Mouse (Mus musculus) layer of hippocampus, adult 2 months (tissue): ENCODE data around the gene Zfp740. TPM values are rescaled to one million over a fixed set of nuclear protein-coding genes. Genes with fewer than 3 reads are reported as not detected.
"Not testable (repeated sequence)": the region's sequence is repeated elsewhere in the genome, so short reads cannot be mapped to it uniquely, and the experiment has no call there.

Source experiments
- DNase-seq, 2 experiments: peaks; one replicate each; pipeline ENCODE4 v3.0.0; 2022; ENCODE audit warnings: low spot score in 2 of 2
- H3K27ac ChIP-seq: fragments of 200-600 bp; 2 replicates; pipeline ENCODE4 v1.8.1; 2022
- H3K4me3 ChIP-seq: fragments of 200-600 bp; 2 replicates; pipeline ENCODE4 v1.8.1; 2022; ENCODE audit warnings: mild to moderate bottlenecking
- CTCF ChIP-seq: fragments of 200-600 bp; conservative IDR thresholded peaks from 2 replicates; pipeline ENCODE4 v1.8.1; 2022; ENCODE audit warnings: antibody characterized with exemption, mild to moderate bottlenecking, moderate library complexity
- long read RNA-seq, 2 experiments: library from polyadenylated mRNA; stranded (forward); transcript quantifications; one replicate each; pipeline ENCODE4 v2.0.0; 2021; ENCODE audit warnings: borderline mapping rate in 2 of 2
- total RNA-seq, 2 experiments: library from RNA; stranded (reverse); gene quantifications; 2 replicates each; pipeline ENCODE4 v1.2.3; 2021

The Zfp740 gene
- 10 to 100 TPM; 68.3 to 76.5 TPM for total RNA-seq
- long read RNA-seq, experiment 1, partial matches to known transcripts = 5 of 23 reads
- long read RNA-seq, experiment 1, other reads (novel, unspliced or antisense) = 16 of 23 reads
- long read RNA-seq, experiment 2, transcript Zfp740-209 (7 exons, 989 nt) = major isoform, 9 of 30 reads
- long read RNA-seq, experiment 2, partial matches to known transcripts = 4 of 30 reads
- long read RNA-seq, experiment 2, other reads (novel, unspliced or antisense) = 17 of 30 reads

DNA sequence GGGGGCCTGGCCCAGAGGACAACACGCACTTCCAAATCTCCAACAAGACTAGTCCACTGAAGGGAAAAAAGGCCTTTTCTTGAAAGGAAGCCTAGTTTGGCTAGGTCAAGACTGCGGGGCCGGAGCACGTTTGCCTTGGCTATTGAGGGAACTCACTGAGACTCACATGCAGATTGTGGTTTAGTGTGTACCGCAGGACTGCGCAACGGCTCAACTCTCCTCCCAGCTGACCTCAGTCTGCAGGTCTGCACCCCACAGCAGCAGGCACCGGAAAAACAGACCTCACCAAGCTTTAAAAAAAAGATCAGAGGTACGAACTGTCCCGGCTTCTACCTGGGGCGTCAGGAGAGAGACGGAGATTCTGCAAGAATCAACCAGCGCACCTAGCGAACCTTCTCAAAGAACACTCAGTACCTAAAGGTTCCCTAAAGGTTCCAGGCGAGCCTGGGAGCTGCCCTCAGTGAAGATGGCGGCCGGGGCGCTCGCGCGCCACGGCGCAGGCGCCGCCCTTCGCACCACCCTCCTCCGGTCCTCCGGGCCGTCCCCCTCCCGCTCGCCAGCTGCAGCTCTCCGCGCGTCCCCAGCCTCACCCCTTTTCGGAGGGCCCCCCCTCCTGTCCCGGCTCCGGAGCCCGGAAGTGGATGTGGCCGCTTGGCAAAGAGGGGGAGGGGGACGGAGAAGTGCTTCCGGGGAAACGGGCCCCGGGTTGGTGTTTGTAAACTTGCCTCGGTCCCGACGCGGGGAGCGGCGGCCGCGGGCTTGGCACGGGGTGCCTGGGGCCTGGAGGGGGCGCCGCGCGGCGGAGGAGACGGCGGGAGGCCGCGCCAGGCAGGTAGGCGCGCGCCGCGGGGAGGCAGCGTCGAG, at the start of gene Zfp740:
Zfp740 (plus strand) TSS at position 279 of the 864 bp plus-strand sequence.
- DNase-seq = peak; percentile 95 to 97
- TF ChIP-seq CTCF = 0 out of 2 replicates have a peak, but pooled peaks have one; percentile 3
- Histone ChIP-seq H3K27ac (peak within 1 kb of the TSS; percentile 99), H3K4me3 (peak within 1 kb of the TSS; percentile 82)

- TF ChIP-seq CTCF = peak; percentile 47
- H3K27ac ChIP-seq, DNase-seq, H3K4me3 ChIP-seq: not testable (repeated sequence)
Observed at GRCm38 (mm10) chr15:102155006-102155405, 48.0 kb upstream of the Zfp740 start.

DNA sequence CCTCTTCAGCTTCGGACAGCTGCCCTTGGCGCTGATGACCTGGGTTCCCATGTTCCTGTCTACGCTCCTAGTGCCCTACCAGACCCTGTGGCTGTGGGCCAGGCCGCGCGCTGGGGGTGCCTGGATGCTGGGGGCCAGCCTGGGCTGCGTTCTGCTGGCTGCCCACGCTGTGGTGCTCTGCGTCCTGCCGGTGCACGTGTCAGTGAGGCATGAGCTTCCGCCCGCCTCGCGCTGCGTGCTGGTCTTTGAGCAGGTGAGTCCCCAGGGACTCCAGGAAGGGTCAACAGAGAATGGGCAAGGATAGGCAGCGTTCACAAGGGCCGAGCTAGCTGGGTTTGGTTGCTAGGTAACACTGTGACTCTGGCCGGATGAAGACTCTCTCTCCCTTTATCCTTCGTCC, 46.2 kb upstream of the Zfp740 start:
- Histone ChIP-seq H3K4me3 (no peak overlapping the region), H3K27ac (no peak overlapping the region)
- no peak for DNase-seq
- TF ChIP-seq CTCF = no peak

DNA sequence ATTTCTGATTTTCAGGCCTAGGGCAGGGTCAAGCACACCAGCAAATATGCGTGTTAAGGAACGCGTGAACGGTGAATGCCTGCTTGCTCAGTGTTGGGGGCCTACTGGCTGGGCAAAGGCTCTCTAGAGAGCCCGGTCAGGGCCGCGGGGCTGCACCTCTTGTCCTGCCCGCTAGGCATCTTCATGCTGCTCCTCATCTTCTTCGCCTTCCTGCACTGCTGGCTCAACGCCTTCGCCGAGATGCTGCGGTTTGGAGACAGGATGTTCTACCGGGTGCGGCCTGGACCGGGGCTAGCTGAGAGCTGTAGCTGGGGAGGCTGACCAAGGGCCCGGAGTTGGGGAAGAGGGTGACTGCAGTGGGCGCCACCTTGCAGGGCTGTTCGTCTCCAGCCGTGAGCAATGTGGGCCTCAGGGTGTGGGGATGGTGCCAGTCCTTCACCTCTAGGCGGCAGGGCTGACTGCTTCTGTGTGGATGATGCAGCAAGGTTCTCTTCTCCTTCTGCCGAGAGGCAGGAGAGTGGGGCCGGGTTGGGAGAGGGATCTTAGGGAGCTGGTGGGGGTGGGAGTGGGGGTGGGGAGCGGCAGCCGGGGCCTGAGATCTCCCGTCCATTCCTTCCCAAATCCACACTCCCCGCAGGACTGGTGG, 42.5 kb upstream of the Zfp740 start:
- no peak overlapping the region for H3K4me3 ChIP-seq
- H3K27ac ChIP-seq = no peak overlapping the region
- DNase-seq = no peak
- no peak for TF ChIP-seq CTCF

DNA sequence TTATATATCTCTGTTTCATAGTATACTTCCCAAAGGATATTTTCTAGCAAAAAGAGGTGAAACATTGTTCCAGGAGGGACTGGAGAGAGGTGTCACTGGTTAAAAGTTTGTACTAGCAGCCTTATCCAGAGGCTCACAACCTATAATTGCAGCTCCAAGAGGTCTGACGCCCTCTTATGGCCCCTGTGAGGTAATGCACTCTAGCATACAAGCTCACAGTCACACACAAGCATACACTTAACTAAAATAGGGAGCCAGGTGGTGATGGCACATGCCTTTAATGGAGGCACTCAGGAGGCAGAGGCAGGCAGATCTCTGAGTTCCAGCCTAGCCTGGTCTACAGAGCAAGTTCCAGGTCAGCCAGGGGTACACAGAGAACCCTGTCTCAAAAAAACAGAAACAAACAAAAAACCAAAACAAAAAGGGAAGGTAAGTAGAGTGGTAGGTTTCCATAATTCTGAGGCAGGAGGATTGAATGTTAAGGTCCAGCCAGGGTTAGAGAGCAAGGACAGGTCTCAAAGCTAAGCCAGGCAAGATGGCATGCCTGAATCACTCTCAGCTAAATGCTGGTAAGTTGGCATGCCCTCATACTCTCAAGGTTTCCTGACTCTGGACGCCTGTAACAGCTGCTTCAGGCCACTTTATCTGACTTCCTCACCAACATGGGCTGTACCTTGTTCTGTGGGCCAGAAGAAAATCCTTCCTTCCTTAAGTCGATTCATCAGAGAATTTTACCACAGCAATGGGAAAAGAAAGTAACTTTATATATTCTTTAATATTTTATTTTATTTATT, 39.0 kb upstream of the Zfp740 start:
- TF ChIP-seq CTCF = peak; percentile 20; the same call in 1 of the 2 replicates
- no peak for DNase-seq
- Histone ChIP-seq H3K27ac (no peak overlapping the region), H3K4me3 (no peak overlapping the region)

DNA sequence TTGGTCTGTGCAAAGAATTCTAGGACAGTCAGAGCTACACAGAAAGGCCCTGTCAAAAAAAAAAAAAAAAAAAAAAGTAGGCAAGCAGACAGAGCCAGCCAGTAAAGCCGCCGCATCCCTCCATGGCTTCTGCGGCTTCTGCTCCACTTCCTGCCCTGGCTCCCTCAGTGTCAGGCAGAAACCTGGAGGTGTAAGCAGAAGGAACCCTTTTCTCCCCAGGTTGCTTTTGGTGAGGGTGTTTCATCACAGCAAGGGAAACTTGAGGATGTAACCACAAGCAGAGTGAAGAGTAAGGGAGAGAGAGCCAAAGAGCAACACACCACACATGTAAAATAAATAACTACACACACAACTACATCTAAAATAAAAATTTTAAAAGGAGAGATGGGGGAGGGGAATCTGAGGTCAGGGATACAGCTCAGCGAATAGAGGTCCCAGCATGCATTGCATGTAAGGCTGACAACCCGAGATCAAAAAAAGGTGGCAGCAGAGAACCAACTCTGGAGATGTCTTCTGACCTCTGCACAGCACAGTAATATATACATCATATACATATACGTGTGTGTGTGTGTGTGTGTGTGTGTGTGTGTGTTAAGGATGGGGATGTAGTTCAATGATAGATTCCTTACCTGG, 37.5 kb upstream of the Zfp740 start:
- DNase-seq = no peak
- H3K27ac ChIP-seq = no peak overlapping the region
- no peak overlapping the region for H3K4me3 ChIP-seq
- no peak for TF ChIP-seq CTCF

DNA sequence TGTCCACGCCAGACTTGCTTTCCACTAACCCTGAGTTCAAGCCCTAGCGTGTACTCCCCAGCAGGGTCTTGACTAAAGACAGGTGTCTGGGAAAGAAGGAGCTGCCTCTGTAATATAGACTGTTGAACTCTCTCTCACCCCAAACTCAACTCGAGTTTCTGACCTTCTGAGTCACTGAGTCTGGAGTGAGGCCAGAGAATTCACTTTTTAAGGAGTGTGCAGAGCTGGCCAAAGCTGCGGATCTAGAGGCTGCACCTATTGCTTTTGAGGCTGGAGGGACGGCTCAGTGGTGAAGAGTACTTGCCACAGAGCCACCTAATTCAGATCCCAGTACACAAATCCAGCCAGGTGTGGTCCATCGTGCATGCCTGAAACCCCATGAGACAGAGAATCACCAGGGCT, 35.4 kb upstream of the Zfp740 start:
- no peak for TF ChIP-seq CTCF
- Histone ChIP-seq H3K27ac (no peak overlapping the region), H3K4me3 (no peak overlapping the region)
- DNase-seq = no peak

DNA sequence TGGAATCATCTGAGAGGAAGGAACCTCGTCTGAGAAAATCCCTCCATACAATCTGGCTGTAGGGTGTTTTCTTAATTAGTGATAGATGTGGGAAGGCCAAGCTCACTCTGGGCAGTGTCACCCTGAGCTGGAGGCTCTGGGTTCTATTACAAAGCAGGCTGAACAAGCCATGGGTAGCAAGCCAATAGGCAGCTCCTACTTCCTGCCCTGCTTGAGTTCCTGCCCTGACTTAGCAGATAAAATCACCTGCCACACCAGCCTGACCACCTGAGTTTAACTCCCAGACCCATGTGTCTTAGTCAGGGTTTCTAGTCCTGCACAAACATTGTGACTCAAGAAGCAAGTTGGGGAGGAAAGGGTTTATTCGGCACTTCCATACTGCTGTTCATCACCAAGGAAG, 34.0 kb upstream of the Zfp740 start:
- no peak for DNase-seq
- Histone ChIP-seq H3K27ac (no peak overlapping the region), H3K4me3 (no peak overlapping the region)
- TF ChIP-seq CTCF = no peak

- Histone ChIP-seq H3K27ac (no peak overlapping the region), H3K4me3 (no peak overlapping the region)
- no peak for DNase-seq
- no peak for TF ChIP-seq CTCF
Observed at GRCm38 (mm10) chr15:102173581-102173980, 29.5 kb upstream of the Zfp740 start.

DNA sequence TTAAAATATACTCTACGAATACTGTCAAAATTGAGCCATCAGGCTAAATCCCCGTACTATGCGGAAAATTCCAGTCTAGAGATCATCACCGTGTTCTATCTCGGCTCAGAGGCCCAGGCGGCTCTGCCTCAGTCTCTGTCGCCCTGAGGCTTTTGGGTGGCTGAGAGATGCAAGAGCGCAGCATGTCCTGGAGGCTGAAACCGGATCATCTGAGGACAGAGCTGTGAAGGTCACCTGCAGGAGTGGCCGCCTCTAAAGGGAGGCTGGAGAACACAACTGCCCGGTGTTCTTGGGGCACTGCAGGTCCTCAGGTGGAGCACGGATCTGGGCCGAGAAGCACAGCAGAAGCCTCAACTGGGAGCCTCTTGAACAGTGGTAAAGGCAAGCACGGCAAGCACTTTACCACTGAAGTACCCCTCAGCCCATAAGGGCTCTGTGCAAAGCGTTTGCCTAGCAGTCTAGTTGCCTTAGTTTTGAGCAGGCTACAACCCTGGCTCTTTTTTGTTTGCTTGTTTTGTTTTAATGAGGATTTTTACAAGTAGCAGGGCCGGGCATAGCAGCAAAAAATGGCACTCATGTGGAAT, 27.2 kb upstream of the Zfp740 start:
- Histone ChIP-seq H3K27ac (no peak overlapping the region), H3K4me3 (no peak overlapping the region)
- DNase-seq = no peak
- no peak for TF ChIP-seq CTCF

DNA sequence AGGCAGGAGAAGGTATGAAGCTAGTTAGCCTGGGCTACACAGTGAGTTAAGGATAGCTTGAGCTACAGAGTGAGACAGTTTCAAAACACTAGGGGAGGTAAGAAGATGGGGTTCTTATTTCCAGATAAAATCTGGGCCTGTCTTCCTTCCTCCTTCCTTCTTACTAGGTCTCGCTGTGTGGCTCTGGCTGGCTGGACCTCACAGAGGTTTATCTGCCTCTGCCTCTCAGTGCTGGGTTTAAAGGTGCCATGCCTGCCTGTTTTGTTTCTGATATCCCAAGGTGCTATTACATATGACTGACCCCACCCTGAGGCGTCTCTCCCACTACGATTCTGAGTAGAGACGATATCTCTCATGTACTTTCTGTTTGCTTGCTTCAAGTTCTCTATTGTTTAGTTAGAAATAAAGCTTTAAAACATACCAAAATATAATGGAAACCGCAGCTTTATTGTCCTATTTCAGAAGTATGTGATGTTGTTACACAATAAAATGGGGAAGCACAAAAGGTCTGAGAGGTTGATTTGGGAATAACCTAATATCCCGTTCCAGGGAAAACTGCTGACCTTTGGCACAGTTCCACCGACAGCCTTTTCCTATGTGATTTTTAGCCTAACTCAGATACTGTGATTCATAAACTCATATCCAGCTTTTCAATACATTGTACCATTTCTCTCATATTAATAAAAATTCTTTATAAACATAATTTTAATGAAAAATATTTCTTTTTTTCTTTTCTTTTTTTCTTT, 26.3 kb upstream of the Zfp740 start:
- Histone ChIP-seq H3K27ac (no peak overlapping the region), H3K4me3 (no peak overlapping the region)
- TF ChIP-seq CTCF = no peak
- DNase-seq = no peak
